Mouse (Mus musculus): ENCODE measurements around the gene Tmem160.
A peak's percentile ranks its signal among the peaks of the same experiment; 100 is the strongest.

Gene Tmem160

GRCm38 (mm10) chr7:16492211-16492610 is 39.6 kb downstream of the Tmem160 start:
- no peak for DNase-seq (ENCODE audit: low spot score)

- DNase-seq (ENCODE audit: low spot score): peak; percentile 19
Observed at GRCm38 (mm10) chr7:16493361-16493760, 40.8 kb downstream of the Tmem160 start.

GRCm38 (mm10) chr7:16496260-16496659 is 43.7 kb downstream of the Tmem160 start:
- no peak for DNase-seq (ENCODE audit: low spot score)

GRCm38 (mm10) chr7:16499671-16500104 is 47.1 kb downstream of the Tmem160 start:
- no peak for DNase-seq (ENCODE audit: low spot score)

GRCm38 (mm10) chr7:16501571-16501970 is 49.0 kb downstream of the Tmem160 start:
- no peak for DNase-seq (ENCODE audit: low spot score)

- DNase-seq (ENCODE audit: low spot score): no peak
Observed at GRCm38 (mm10) chr7:16504573-16505225, 52.1 kb downstream of the Tmem160 start.
